Mouse (Mus musculus) layer of hippocampus, adult 9-10 months (tissue): Measurements from ENCODE around the gene Sgo2a.
"Not testable (repeated sequence)": the region's sequence is repeated elsewhere in the genome, so short reads cannot be mapped to it uniquely, and the experiment has no call there.

Experiments
- DNase-seq: peaks from one replicate; pipeline ENCODE4 v3.0.0; 2022; ENCODE audit warnings: low spot score

Sgo2a gene

DNA sequence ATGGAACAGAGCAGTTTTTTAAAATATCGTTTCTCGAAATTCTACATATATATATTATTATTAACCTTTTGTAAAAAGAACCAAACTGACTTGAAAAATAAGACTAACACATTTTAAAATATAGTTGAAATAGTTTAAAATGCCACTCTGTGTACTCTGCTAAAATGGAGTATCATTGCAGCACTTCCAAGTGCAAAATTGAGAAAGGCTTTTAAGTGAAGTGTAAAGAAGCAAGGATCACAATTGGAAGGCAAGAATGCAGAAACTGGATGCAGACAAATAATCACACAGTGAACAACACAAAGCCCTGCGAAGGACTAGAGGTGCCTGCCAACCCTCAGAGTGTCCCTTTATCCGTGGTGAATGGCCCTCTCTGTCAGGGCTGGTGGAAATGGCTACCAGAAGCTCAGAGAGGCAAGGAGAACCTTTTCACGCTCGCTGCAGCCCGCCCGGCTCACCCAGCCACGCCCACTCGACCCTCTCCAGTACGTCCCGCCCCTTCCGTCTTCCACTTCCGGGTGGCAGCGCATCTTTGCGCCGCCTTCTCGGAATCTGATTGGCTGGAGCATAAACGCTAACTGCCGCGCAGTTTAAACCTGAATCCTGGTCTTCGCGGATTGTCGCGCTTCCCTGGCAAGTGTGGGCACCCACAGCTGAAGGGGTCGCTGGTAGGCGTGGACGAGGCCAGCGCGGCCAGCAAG lies at the start of gene Sgo2a:
Gene Sgo2a (plus strand): TSS at position 540 of the 701 bp plus-strand sequence.
- peak; percentile 70 for DNase-seq

DNA sequence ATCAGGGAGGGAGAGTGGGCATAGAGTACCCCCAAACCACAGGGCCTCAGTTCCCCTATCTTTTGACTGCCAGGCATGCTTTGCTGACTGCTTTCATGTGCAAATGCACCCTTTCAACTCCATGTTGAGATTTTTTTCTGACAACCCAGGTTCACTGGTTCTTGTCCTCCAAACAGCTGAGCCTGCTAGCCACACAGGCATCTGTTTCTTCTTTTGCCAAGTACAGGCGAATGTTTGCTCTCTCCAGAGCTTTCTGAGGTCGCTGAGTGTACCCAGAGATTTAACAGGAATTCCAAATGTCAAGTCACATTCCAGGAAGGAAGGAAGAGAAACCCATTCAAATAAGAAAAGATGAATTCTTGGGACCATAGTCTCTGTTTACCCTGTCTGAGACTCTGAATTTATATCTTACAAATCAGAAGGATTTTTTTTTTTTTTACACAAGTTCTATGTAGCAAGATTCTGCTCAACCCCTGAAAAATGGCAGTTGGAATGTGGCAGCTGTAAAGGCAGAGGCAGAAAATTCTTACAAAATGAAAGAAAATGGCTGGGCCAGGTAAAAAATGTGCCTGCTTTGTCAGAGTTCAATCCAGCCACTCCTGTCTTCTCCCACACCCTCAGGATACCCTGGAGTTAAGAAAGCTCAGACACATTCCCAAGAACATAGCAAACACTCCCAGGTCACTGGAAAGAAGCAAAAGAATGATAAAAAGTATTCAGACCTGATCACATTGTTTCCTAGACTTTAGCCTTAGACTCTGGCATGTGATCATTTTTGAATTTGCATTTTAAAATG lies 48.0 kb upstream of the Sgo2a start:
- DNase-seq = no peak

DNA sequence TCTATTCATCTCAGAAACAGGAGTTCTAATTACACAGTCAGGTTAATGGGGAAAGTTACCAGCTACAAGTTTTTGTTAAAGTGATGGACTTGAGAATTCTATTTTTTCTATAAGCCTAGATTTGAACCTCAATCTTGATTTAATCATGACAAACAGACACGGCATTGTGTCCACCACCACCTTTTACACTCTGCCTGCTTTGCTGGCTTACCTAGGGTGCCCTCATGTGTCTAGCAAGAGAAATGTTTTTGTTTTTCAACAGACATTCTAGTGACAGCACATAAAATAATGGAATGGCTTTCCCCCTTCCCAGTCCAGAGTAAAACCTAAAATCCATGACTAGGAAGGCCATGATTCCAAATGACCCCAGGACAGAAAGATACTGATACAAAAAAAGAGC lies 46.6 kb upstream of the Sgo2a start:
- no peak for DNase-seq

DNA sequence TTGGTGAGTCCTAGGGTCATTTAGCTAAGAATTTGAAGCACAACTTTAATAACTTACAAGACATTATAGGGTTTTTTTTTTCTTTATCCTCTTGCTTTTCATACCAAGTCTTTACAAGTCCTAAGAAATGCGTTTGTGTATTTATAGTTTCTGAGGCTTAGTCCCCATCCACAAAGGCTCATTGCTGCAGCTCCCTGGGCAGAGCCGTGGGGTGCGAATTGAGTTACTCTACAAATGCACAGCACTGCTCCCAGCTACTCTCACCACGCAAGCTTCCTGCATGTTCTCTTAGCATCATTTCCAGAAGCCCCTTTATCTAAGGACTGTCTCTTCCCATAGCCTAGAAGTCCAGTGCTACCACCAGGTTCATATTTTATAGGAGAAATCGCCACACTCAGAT lies 46.1 kb upstream of the Sgo2a start:
- DNase-seq = no peak

DNA sequence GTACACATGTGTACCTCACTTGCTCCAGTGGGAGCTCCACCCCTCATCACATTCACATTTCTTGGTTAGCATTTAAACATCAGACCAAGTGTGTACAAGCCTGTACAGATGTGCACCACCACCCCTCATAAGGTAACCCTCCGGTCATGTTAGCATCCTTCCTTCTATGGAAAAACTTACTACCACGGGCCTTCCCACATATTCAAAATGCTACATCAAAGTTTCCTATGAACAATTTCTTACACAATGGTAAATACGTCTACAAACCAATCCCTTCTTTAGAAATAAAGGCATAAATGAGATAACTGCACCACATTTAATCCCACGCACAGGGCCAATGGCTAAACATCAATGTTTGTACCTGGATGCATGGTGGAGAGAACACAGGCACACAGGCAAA lies 43.3 kb upstream of the Sgo2a start:
- DNase-seq = no peak

DNA sequence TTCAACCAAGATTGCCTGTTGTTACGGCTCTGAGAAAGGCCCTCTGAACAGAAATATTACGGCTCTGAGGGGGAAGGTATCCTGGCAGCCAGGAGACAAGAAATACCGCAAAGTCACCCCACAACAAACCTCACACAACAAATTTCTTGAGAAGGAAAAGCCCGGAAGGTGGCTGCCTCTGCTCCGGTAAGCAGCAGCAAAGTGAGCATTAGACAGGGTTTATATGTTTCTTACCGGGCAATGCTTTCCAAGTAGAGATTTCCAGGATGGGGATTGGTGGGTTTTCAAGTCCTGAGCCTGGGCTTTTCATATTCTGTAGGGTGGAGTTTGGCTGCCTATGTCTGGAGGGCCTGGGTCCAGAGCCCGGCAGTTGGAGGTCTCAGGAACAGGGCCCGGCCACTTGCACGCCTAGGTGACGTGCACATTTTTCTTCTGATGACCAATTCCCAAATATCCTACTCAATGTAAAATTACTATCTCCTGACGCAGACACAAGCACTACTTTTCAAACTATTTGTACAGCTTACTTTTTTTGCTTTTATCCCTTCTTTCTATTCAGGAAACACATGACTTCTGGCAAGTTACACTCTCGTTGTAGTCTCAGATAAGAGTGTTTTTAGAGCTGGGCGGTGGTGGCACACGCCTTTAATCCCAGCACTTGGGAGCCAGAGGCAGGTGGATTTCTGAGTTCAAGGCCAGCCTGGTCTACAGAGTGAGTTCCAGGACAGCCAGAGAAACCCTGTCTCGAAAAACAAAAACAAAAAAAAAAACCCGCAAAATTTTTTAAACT lies 42.0 kb upstream of the Sgo2a start:
- DNase-seq = no peak

DNA sequence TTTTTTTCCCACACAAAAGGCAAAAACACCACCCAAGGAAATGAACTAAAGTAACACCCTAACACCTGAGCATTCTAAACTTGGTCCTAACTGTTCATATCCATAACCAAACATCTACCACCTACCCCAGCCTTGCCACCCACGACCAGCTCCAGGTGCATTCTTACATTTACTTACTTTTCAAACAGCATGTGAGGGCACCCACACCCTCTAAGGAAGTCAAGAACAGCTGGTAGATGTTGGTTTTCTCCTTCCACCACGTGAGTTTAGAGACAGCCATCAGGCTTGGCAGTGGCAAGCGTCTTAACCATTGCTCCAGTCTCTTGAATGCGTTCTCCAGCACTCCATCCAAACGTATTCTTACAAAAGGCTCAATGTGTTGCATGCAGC lies 41.4 kb upstream of the Sgo2a start:
- no peak for DNase-seq

DNA sequence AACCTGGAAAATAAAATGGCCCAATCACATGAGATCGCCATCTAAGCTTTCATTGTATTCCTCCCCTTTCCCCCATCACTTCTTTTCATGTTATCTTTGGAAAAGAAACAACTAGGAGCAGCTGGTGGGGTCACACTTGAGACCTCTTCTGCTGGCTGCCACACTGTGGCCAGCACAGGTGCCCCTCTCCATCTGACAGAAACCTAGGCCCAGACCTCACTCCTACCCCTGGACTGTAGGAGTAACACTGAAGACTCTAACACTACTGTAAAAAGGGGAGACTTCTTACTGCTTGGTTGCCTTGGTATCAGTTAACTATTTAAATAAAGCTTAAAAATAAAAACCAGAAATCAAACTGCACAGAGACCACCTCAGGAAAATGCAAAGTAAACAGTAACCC lies 40.0 kb upstream of the Sgo2a start:
- no peak for DNase-seq

DNA sequence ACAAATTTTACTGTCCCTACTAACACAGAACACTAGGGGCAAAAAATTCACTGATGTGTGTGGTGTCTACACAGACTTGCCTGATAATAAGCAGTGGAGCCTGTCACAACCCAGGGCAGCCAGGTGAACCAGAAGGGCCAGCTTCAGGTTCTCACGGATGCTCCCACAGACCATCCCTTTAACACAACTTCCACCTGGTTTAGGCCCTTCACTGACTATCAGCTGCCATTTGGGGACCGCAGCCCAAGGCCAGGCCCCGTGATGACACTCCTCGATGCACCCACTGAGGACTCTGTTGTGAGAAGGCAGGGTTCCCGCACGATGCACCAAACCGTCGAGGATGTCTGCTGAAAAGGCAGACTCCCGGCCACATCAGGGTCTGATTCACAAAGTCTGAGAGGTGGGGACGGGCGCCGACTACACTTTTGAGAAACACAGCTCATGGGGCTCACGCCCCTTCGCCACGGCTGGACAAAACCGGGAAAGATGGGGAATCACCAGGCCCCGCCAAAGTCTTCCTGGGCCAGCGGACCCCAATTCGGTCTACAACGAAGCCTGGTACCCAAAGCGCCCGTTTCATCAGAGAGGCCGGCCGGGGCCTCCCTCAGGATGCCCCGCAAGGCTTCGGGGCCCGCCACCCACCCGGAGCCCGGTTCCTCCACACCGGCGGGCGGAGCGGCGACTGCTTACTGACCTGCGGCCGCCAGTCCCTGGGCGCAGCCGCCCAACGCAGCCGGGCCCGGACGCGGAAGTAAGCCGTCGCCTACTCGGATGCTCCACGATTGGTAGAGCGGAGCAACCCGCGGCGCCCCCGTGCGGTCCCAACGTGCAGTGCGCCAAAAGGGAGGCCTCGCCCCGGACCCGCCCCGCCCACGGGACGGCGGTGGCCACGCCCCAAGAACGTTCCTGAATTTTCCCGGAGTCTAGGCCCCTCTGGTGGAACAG lies 26.2 kb upstream of the Sgo2a start:
- DNase-seq = peak; percentile 93

DNA sequence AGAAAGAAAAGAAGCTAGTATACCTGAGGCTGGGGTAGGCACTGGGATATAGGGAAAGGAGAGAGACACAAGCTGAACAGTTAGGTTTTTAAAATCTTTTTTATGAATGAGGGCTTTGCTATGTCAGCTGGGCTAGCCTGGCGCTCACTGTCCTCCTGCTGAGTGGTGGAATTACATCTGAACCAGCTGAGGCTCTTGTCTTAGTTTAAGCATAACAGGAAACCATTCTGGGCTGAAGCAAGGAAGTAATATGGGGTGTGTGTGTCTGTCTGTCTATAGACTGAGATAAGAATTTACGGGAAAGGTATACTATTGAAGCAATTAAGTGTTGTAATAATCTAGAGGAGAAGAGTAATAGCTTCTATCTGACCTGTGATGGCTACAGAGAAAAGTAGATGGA lies 24.2 kb upstream of the Sgo2a start:
- DNase-seq = no peak

DNA sequence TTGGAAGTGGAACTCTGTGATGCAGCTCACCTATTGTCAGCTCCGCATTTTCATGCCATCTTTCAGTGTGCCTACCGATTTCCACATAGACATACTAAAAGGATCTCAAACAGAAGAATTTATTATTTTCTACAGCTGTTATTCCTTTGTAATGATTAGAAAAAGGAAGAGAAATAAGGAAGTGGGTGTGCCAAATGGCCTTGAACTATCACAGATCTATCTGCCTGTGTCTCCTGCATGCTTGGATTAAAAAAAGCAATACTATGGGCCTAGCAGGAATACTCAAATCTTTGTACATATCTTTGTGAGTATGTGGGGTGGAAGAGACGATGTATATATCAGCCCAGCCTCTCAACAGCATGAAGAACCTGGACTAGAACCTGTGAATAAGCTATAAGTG lies 18.9 kb upstream of the Sgo2a start:
- no peak for DNase-seq

DNA sequence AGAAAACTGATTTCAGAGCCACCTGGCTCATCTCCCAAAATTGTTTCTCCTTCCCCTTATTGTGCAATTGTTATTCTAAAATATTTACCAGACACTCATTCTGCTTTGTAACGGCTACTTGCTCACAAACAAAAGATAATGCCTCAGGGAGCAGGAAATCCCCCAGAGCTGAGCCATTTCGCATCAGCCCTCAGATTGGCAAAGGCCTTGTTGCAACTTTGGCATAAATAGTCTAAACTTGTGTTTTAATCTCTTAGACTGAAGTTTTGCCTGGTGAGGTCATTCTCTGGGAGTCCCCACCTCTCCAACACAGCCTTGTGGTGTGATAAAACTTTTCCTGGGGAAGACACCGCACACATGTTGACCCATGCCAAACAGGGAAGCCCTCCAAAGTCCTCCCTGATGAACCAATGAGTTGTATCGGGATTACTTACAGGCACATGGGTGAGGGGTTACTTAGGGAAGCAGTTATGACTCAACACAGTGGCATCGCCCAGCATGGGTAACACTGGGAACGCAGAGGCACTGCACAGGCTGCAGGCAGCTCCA lies 6.6 kb upstream of the Sgo2a start:
- DNase-seq = no peak

DNA sequence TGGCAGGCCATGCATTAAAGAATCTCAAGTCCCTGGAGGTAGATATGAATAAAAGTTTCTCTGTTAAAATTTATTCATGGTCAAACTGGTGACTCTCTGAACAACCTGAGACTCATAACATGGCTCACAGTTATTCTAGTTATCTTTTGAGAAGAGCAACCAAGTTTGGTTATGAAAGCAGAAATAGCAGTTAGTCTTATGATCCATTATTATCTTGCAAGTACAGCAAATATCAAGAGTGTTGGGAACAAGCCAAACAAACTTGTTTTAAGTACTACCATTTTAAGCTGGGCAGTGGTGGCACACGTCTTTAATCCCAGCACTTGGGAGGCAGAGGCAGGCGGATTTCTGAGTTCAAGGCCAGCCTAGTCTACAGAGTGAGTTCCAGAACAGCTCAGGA lies 4.5 kb upstream of the Sgo2a start:
- no peak for DNase-seq

DNA sequence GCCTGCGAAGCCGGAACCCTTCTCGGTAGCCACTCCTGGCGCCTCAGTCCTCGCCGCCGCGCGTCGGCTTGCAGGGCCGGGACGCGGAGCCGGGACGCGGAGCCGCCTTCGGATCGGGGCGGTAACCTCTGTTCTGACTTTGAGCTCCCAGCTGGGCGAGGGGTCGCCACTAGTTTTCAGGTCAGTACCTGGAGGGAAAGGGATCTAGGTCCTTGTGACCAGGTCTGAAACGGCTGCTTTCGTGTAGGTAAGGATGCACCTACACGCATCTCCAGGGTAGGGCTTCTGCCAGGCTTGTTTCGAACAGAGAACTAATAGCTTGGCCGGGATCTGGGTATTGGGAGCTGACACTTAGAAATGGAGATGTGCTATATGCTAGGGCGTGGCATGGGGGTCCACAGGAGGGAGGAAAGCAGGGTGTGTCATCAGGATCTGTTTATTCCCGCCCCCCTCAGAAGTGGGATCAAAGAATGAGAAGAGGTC lies 403 bp downstream of the Sgo2a start:
- no peak for DNase-seq

DNA sequence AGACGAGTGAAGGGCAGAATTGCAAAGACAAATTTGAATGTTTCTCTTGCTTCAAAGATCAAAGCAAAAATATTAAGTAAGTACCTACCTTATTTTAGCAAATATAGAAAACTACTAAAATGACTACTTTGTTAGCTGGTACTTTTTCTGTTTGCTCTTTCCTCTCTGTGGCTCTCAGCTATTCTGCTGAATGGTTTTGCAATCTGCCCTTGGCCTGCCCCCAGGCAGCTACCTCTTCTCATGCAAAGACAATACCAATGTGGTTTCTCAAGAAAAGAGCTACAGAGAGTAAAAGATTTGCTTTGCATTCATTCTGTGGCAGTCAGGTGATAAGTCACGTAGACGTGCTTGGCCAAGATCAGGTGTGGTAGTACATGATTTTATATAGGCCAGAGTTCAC lies 2.4 kb downstream of the Sgo2a start:
- no peak for DNase-seq

DNA sequence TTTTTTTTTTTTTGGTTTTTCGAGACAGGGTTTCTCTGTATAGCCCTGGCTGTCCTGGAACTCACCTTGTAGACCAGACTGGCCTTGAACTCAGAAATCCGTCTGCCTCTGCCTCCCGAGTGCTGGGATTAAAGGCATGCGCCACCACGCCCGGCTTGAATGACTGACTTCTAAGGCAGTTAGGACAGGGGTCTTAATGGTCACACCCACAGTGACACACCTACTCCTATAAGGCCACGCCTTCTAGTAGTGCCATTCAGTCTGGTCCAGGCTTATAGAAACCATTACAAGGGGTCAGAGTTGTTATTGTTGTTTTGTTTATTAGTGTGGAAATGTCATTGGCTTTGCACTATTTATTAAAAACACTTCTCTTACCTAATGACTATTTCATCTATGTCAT lies 10.6 kb downstream of the Sgo2a start:
- not testable (repeated sequence) for DNase-seq

DNA sequence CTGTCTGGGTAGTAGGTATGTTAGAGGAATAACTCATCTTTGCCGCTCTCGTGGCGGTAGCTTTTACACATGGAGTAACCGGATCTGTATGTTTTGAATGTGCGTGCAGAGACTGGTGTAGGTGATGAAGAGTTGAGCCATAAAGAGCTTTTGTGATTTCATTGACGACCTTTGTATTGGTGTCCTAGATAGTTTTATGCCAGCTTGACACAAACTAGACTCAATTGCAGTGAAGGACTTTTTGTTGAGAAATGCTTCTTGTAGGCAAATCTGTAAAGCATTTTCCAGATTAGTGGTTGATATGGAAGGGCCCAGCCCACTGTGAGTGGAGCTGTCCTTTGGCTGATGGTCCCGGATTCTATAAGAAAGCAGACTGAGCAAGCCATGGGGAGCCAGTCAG lies 23.1 kb downstream of the Sgo2a start, which contains the start of gene Kctd18:
Gene Kctd18 (minus strand): TSS at position 101 of the 400 bp plus-strand sequence.
- DNase-seq = no peak

DNA sequence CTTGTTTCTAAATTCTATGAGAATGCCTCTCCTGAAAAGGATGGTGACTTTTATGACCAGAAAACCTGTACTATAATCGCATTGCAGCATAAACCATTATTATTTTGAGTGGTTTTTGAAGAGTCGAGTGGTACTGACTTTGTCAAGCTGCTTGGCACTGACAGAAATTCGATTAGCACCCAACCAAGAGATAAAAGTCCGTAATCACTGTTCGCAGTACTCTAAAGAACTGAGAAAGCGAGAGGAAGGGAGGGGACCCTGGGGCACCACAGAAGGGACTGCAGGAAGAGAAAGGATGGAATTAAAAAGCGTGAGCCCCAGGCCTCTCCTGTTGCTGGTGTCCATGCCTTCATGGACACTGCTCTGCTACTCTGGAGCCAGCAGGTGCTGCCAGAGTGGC lies 31.9 kb downstream of the Sgo2a start:
- DNase-seq = no peak

DNA sequence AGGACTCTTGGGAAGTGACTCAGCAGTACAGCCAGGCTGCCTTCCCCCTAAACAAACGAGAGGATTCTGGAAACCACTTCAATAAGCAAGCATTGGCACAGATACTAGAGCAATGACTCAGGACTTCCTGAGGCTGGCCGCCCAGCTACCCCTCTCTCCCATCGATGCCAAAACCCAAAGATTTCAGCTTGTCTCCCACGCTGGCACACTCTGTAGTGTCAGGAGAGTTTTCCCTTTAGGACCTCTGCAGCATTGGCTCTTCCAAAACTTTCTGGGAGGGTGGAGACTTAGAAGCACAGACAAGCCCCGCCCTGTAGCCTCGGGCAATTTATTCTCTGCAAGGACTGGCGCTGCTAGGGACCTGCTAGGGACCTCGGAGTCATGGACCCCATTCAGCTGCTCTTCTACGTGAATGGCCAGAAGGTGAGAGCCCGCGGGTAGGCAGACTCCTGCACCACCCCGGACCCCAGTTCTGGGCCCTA lies 33.9 kb downstream of the Sgo2a start, which contains the start of gene Aox1:
Gene Aox1 (plus strand): TSS at position 296 of the 482 bp plus-strand sequence.
- peak; percentile 11 for DNase-seq

DNA sequence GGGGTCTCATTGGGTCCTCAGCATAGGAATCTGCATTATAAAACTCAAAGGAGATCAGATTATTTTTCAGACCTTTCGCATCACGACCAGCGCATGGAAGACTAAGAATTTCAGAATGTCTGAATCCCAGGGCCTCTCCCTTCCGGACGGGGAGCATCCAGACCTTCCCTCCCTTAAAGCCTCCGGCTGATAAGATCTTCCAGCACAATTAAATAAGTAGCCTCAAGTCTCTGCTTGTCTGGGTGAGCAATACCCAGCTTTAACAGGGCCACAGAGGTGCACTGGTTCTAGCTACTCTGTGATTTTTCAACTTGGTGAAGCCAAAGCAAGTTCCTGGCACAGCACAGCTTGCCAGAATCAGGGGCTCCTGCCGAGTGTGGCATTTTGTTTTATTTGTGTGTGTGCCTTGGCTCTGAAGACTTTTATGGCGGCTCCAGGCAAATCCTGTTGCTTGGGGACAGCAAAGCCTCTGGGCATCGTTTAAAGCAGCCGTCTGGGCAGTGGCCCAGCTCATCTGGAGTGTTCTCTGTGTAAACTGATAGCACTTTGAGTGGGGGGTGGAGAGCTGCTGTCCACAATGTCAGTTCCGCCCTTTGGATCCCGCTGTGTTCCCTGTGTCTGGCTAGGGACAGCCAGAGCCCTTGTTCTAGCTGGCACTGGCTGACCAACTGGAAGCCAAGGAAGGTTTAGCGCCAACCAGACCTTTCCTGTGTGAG lies 34.5 kb downstream of the Sgo2a start:
- no peak for DNase-seq
